Mouse (Mus musculus) myocyte (in vitro differentiated cells): Measurements from ENCODE around the gene Plekhh1.

Experiments used
- CEBPB ChIP-seq: IDR thresholded peaks from 2 replicates; pipeline ENCODE4 v1.6.1; 2011; ENCODE audit warnings: mild to moderate bottlenecking, moderate library complexity; ENCODE audit not compliant: poor library complexity, insufficient read depth, severe bottlenecking
- E2F4 ChIP-seq: IDR thresholded peaks from one replicate; pipeline ENCODE4 v1.6.1; 2011; ENCODE audit warnings: mild to moderate bottlenecking, control low read depth, moderate library complexity; ENCODE audit not compliant: insufficient read depth
- MAX ChIP-seq: IDR thresholded peaks from one replicate; pipeline ENCODE4 v1.6.1; 2011; ENCODE audit warnings: low read depth, mild to moderate bottlenecking, control low read depth
- MYOD1 ChIP-seq, 3 experiments: IDR thresholded peaks; one replicate each; pipeline ENCODE4 v1.6.1; 2011; ENCODE audit warnings: control low read depth in 2 of 3, low read depth in 2 of 3, mild to moderate bottlenecking in 2 of 3, moderate library complexity in 1 of 3; ENCODE audit not compliant: insufficient read length in 2 of 3, control insufficient read depth in 1 of 3
- POLR2A ChIP-seq: IDR thresholded peaks from one replicate; pipeline ENCODE4 v1.6.1; 2011; ENCODE audit warnings: low read depth, mild to moderate bottlenecking, control low read depth, moderate library complexity; ENCODE audit not compliant: insufficient read length
- POLR2AphosphoS2 ChIP-seq: IDR thresholded peaks from one replicate; pipeline ENCODE4 v1.6.1; 2011; ENCODE audit warnings: low read depth, control low read depth; ENCODE audit not compliant: insufficient read length
- TCF12 ChIP-seq: IDR thresholded peaks from one replicate; pipeline ENCODE4 v1.6.1; 2011; ENCODE audit warnings: mild to moderate bottlenecking, control low read depth; ENCODE audit not compliant: poor library complexity, insufficient read depth, severe bottlenecking
- TCF3 ChIP-seq: IDR thresholded peaks from one replicate; pipeline ENCODE4 v1.6.1; 2011; ENCODE audit warnings: low read depth, control low read depth; ENCODE audit not compliant: insufficient read length
- USF1 ChIP-seq: IDR thresholded peaks from one replicate; pipeline ENCODE4 v1.6.1; 2011; ENCODE audit warnings: low read depth, mild to moderate bottlenecking, control low read depth, moderate library complexity

GRCm38 (mm10) chr12:79046171-79046570 is 17.2 kb downstream of the Plekhh1 start:
- no peak for TF ChIP-seq TCF12
- no peak for TF ChIP-seq USF1
- no peak for TF ChIP-seq POLR2A
- no peak for TF ChIP-seq E2F4
- TF ChIP-seq POLR2AphosphoS2 = no peak
- TF ChIP-seq MAX = no peak
- TF ChIP-seq CEBPB = no peak
- TF ChIP-seq TCF3 = no peak
- TF ChIP-seq MYOD1 (IDR thresholded peaks at IDR 0.05; ENCODE audit: control insufficient read depth in 1 of 3, insufficient read length in 2 of 3, low read depth in 2 of 3) = no peak
